Mouse (Mus musculus): ENCODE data around the gene Dennd2d. TPM values are rescaled to one million over a fixed set of nuclear protein-coding genes. Genes with fewer than 3 reads are reported as not detected.

The Dennd2d gene
- polyA plus RNA-seq, 1 experiment = 0.03 TPM

GRCm38 (mm10) chr3:106522730-106523129, 40.5 kb downstream of the Dennd2d start:
- peaks cover 4% of the 10 kb centered on the region for H3K36me3 ChIP-seq (ENCODE audit: control insufficient read depth)
- H3K4me3 ChIP-seq (replicated peaks) = no peak overlapping the region
- no peaks in the 10 kb centered on the region for H3K9me3 ChIP-seq (ENCODE audit: control insufficient read depth, low read length)
- no peaks in the 10 kb centered on the region for H3K27me3 ChIP-seq (ENCODE audit: control insufficient read depth)
- no peaks in the 10 kb centered on the region for H3K4me1 ChIP-seq (ENCODE audit: control insufficient read depth)
- TF ChIP-seq TAL1 (IDR thresholded peaks at IDR 0.05; ENCODE audit: low read length) (no peak), GATA1 (IDR thresholded peaks at IDR 0.05; ENCODE audit: low read length) (no peak)

- TF ChIP-seq TAL1 (IDR thresholded peaks at IDR 0.05; ENCODE audit: low read length) = no peak
- TF ChIP-seq GATA1 (IDR thresholded peaks at IDR 0.05; ENCODE audit: low read length) = no peak
- no peaks in the 10 kb centered on the region for H3K9me3 ChIP-seq (ENCODE audit: control insufficient read depth, low read length)
- peaks cover 5% of the 10 kb centered on the region for H3K36me3 ChIP-seq (ENCODE audit: control insufficient read depth)
- H3K4me1 ChIP-seq (ENCODE audit: control insufficient read depth) = no peaks in the 10 kb centered on the region
- H3K27me3 ChIP-seq (ENCODE audit: control insufficient read depth) = no peaks in the 10 kb centered on the region
- no peak overlapping the region for H3K4me3 ChIP-seq (replicated peaks)
Measured at GRCm38 (mm10) chr3:106526411-106526810, 44.2 kb downstream of the Dennd2d start.

GRCm38 (mm10) chr3:106528032-106528431, 45.8 kb downstream of the Dennd2d start:
- Histone ChIP-seq H3K36me3 (ENCODE audit: control insufficient read depth) (peaks cover 10% of the 10 kb centered on the region), H3K9me3 (ENCODE audit: control insufficient read depth, low read length) (no peaks in the 10 kb centered on the region), H3K4me1 (ENCODE audit: control insufficient read depth) (no peaks in the 10 kb centered on the region), H3K27me3 (ENCODE audit: control insufficient read depth) (no peaks in the 10 kb centered on the region), H3K4me3 (replicated peaks) (no peak overlapping the region)
- TF ChIP-seq GATA1 (IDR thresholded peaks at IDR 0.05; ENCODE audit: low read length) = no peak
- TF ChIP-seq TAL1 (IDR thresholded peaks at IDR 0.05; ENCODE audit: low read length) = no peak

DNA sequence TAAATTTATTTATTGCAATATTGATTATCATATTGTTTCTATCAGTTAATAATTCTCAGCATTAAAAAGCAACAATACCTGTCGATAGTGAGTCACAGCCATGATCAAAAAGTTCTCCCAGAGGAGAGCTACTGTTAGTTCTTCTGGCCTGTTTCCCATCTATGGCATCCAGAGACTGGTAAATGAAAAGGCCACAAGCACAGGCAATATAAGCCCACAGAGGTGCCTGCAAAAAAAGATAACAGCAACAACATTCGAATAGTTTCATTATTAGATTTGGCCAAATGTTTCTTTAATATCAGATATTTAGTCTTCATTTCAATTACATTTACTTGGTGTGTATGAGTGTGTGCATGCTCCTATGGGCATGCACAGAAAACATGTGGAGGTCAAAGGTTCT, 51.1 kb downstream of the Dennd2d start:
- Histone ChIP-seq H3K27me3 (ENCODE audit: control insufficient read depth) (no peaks in the 10 kb centered on the region), H3K4me1 (ENCODE audit: control insufficient read depth) (no peaks in the 10 kb centered on the region), H3K36me3 (ENCODE audit: control insufficient read depth) (peaks cover 23% of the 10 kb centered on the region), H3K9me3 (ENCODE audit: control insufficient read depth, low read length) (no peaks in the 10 kb centered on the region), H3K4me3 (replicated peaks) (no peak overlapping the region)
- no peak for TF ChIP-seq GATA1 (IDR thresholded peaks at IDR 0.05; ENCODE audit: low read length)
- TF ChIP-seq TAL1 (IDR thresholded peaks at IDR 0.05; ENCODE audit: low read length) = no peak

DNA sequence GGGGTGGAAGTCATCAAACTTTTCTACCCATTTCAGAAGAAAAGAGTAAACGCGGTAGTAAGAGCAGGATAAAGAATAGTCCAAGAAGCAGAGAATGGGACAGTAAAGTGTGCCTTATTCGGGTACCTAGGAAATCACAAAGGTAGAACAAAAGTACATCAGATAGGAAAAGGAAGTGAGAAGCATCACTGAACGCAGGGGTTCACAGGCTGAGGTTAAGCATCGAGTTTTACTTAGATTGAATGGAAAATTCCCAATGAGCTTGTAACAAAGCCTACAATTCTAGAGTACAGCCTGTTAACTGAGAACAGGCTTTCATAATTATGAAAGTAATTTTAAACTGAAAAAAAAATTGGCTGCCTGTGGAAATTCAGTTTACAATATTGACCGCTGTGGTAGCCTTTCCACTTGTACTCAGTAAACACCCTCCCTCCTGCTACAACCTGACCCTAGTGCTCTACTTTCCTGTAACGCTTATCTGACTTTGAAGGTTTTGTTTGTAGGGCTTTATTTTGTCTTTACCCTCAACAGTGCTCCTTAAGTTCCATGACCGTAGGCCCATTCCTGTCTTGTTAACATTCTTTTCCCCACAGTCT, 62.6 kb downstream of the Dennd2d start:
- H3K4me1 ChIP-seq (ENCODE audit: control insufficient read depth) = peaks cover 35% of the 10 kb centered on the region
- H3K27me3 ChIP-seq (ENCODE audit: control insufficient read depth) = no peaks in the 10 kb centered on the region
- no peak for TF ChIP-seq GATA1 (IDR thresholded peaks at IDR 0.05; ENCODE audit: low read length)
- TF ChIP-seq TAL1 (IDR thresholded peaks at IDR 0.05; ENCODE audit: low read length) = no peak
- H3K4me3 ChIP-seq (replicated peaks) = no peak overlapping the region
- no peaks in the 10 kb centered on the region; the same call in 1 of the 2 replicates for H3K36me3 ChIP-seq (ENCODE audit: control insufficient read depth)
- no peaks in the 10 kb centered on the region for H3K9me3 ChIP-seq (ENCODE audit: control insufficient read depth, low read length)

- no peaks in the 10 kb centered on the region for H3K27me3 ChIP-seq (ENCODE audit: control insufficient read depth)
- H3K36me3 ChIP-seq (ENCODE audit: control insufficient read depth) = no peaks in the 10 kb centered on the region
- TF ChIP-seq TAL1 (IDR thresholded peaks at IDR 0.05; ENCODE audit: low read length) (no peak), GATA1 (IDR thresholded peaks at IDR 0.05; ENCODE audit: low read length) (no peak)
- no peaks in the 10 kb centered on the region for H3K9me3 ChIP-seq (ENCODE audit: control insufficient read depth, low read length)
- H3K4me3 ChIP-seq (replicated peaks) = peak within 1 kb of the TSS; percentile 98
- peaks cover 35% of the 10 kb centered on the region for H3K4me1 ChIP-seq (ENCODE audit: control insufficient read depth)
Measured at GRCm38 (mm10) chr3:106547171-106547923, 65.1 kb downstream of the Dennd2d start, which contains the start of the genes Dram2 and Cept1. Dram2 (plus strand) TSS chr3:106547798. Cept1 (minus strand) TSS chr3:106547802.

- H3K36me3 ChIP-seq (ENCODE audit: control insufficient read depth) = no peaks in the 10 kb centered on the region; the same call in 1 of the 2 replicates
- H3K9me3 ChIP-seq (ENCODE audit: control insufficient read depth, low read length) = no peaks in the 10 kb centered on the region
- H3K4me1 ChIP-seq (ENCODE audit: control insufficient read depth) = peaks cover 35% of the 10 kb centered on the region
- H3K4me3 ChIP-seq (replicated peaks) = peak overlapping the region; percentile 98
- H3K27me3 ChIP-seq (ENCODE audit: control insufficient read depth) = no peaks in the 10 kb centered on the region
- TF ChIP-seq TAL1 (IDR thresholded peaks at IDR 0.05; ENCODE audit: low read length) (no peak), GATA1 (IDR thresholded peaks at IDR 0.05; ENCODE audit: low read length) (no peak)
Measured at GRCm38 (mm10) chr3:106547924-106548539, 65.8 kb downstream of the Dennd2d start.

DNA sequence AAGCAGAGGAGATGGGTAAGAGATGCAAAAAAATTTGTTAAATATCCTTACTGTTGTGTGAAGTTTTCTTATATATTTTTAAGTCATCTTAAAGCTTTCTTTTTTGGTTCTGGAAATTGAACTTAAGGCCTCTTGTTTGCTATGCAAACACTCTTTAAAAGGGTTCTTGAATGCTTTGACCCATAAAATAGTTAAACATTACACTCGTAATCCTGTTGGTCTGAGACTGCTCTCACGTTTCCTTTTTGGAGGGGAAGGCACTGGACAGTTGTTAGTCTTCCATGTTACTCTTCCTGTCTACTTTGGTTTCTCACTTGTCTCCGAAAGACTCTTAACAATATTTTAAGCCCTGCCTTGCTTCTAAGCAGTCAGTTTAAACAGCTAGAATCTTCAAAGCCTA, 66.8 kb downstream of the Dennd2d start:
- H3K4me3 ChIP-seq (replicated peaks) = no peak overlapping the region
- TF ChIP-seq GATA1 (IDR thresholded peaks at IDR 0.05; ENCODE audit: low read length) (no peak), TAL1 (IDR thresholded peaks at IDR 0.05; ENCODE audit: low read length) (no peak)

More for the DNA sequence above, 66.8 kb downstream of the Dennd2d start:
- Histone ChIP-seq H3K27me3 (ENCODE audit: control insufficient read depth) (no peaks in the 10 kb centered on the region), H3K9me3 (ENCODE audit: control insufficient read depth, low read length) (no peaks in the 10 kb centered on the region), H3K4me1 (ENCODE audit: control insufficient read depth) (peaks cover 35% of the 10 kb centered on the region), H3K36me3 (ENCODE audit: control insufficient read depth) (peaks cover 4% of the 10 kb centered on the region; the same call in 1 of the 2 replicates)

Other genes starting within 250 kb of the Dennd2d start
- not detected in 2 replicates for gene Chil6, start 76.2 kb upstream of the Dennd2d start, polyA plus RNA-seq (2012)
- not detected in 2 replicates for gene Dram2, start 65.4 kb downstream of the Dennd2d start, polyA plus RNA-seq (2012)
- 0.19 and 0.29 TPM in 2 replicates for gene Cept1, start 65.4 kb downstream of the Dennd2d start, polyA plus RNA-seq (2012)
- 0.01 TPM in 1 of 2 replicates, not detected in the other for gene Lrif1, start 202.6 kb downstream of the Dennd2d start, polyA plus RNA-seq (2012)